Mouse (Mus musculus) embryonic facial prominence, embryonic 10.5 days (tissue): ENCODE measurements around the gene Cdkal1. TPM values are rescaled to one million over a fixed set of nuclear protein-coding genes. Genes with fewer than 3 reads are reported as not detected.

Experiments
- DNase-seq: peaks from one replicate; pipeline ENCODE4 v3.0.0-alpha.2; 2017; ENCODE audit warnings: low spot score
- H3K27ac ChIP-seq: fragments of 300-500 bp; sonication (generic); replicated peaks from 2 replicates; pipeline ENCODE4 v1.5.1; 2016; ENCODE audit warnings: mild to moderate bottlenecking
- H3K27me3 ChIP-seq: fragments of 300-500 bp; sonication (generic); replicated peaks from 2 replicates; pipeline ENCODE4 v1.6.1; 2016; ENCODE audit warnings: low read depth, mild to moderate bottlenecking; ENCODE audit not compliant: poor library complexity, severe bottlenecking
- H3K36me3 ChIP-seq: fragments of 300-500 bp; sonication (generic); replicated peaks from 2 replicates; pipeline ENCODE4 v1.6.1; 2016; ENCODE audit warnings: mild to moderate bottlenecking, moderate library complexity
- H3K4me1 ChIP-seq: fragments of 300-500 bp; sonication (generic); 2 replicates; pipeline ENCODE4 v1.6.1; 2016
- H3K4me3 ChIP-seq: fragments of 300-500 bp; sonication (generic); 2 replicates; pipeline ENCODE4 v1.5.1; 2016; ENCODE audit warnings: mild to moderate bottlenecking, moderate library complexity
- H3K9me3 ChIP-seq: fragments of 300-500 bp; sonication (generic); 2 replicates; pipeline ENCODE4 v1.6.1; 2016; ENCODE audit warnings: mild to moderate bottlenecking
- WGBS: fragments of 180-500 bp; shearing (Covaris S2); methylation state at CpG from one replicate; pipeline ENCODE4 v1.1.7; 2016; 5-methylcytosine and 5-hydroxymethylcytosine counted together
- polyA plus RNA-seq: library from polyadenylated mRNA; unstranded; fragments of >200 nt; fragmentation: Nextera tagmentation; extraction: Ambion mirVana; gene quantifications from 2 replicates; pipeline ENCODE4 v1.2.1, GENCODE M21; 2016

Gene Cdkal1
- polyA plus RNA-seq, 1 experiment from 2014 or later: 35.2 TPM

GRCm38 (mm10) chr13:29203426-29203825 lies 652.0 kb downstream of the Cdkal1 start:
- WGBS: 88% methylated on average over 5 of the region's 5 CpGs
- Histone ChIP-seq H3K36me3 (no peaks in the 10 kb centered on the region), H3K27ac (no peak overlapping the region), H3K4me1 (peaks cover 11% of the 10 kb centered on the region), H3K4me3 (no peak overlapping the region), H3K9me3 (no peaks in the 10 kb centered on the region; the same call in 1 of the 2 replicates), H3K27me3 (no peaks in the 10 kb centered on the region)
- no peak for DNase-seq

GRCm38 (mm10) chr13:29202562-29202961 lies 652.9 kb downstream of the Cdkal1 start:
- Histone ChIP-seq H3K36me3 (no peaks in the 10 kb centered on the region), H3K4me3 (no peak overlapping the region), H3K27me3 (no peaks in the 10 kb centered on the region), H3K9me3 (no peaks in the 10 kb centered on the region), H3K4me1 (peaks cover 11% of the 10 kb centered on the region), H3K27ac (no peak overlapping the region)
- DNase-seq: no peak
- WGBS: 82% methylated on average over 2 of the region's 2 CpGs

- H3K27ac ChIP-seq: peak overlapping the region; percentile 55; the same call in 1 of the 2 replicates
- no peaks in the 10 kb centered on the region for H3K9me3 ChIP-seq
- peaks cover 18% of the 10 kb centered on the region for H3K4me1 ChIP-seq
- no peak overlapping the region for H3K4me3 ChIP-seq
- DNase-seq: peak; percentile 33
- H3K36me3 ChIP-seq: no peaks in the 10 kb centered on the region
- H3K27me3 ChIP-seq: no peaks in the 10 kb centered on the region
- WGBS: 49% methylated on average over 6 of the region's 6 CpGs
Observed at GRCm38 (mm10) chr13:29199679-29200078, 655.8 kb downstream of the Cdkal1 start.

GRCm38 (mm10) chr13:29196798-29197498 lies 658.5 kb downstream of the Cdkal1 start:
- no peak for DNase-seq
- 0 out of 2 replicates have a peak overlapping the region, but pooled peaks have one; percentile 41 for H3K27ac ChIP-seq
- no peaks in the 10 kb centered on the region for H3K9me3 ChIP-seq
- H3K4me3 ChIP-seq: no peak overlapping the region
- 53% methylated on average over 9 of the region's 9 CpGs for WGBS
- peaks cover 18% of the 10 kb centered on the region for H3K4me1 ChIP-seq
- H3K36me3 ChIP-seq: no peaks in the 10 kb centered on the region
- no peaks in the 10 kb centered on the region for H3K27me3 ChIP-seq

GRCm38 (mm10) chr13:29195722-29196121 lies 659.8 kb downstream of the Cdkal1 start:
- Histone ChIP-seq H3K9me3 (no peaks in the 10 kb centered on the region), H3K36me3 (no peaks in the 10 kb centered on the region), H3K4me3 (no peak overlapping the region), H3K27ac (no peak overlapping the region), H3K4me1 (peaks cover 18% of the 10 kb centered on the region), H3K27me3 (no peaks in the 10 kb centered on the region)
- DNase-seq: no peak
- WGBS: 56% methylated on average over 4 of the region's 4 CpGs

GRCm38 (mm10) chr13:29194946-29195345 lies 660.5 kb downstream of the Cdkal1 start:
- DNase-seq: no peak
- Histone ChIP-seq H3K27ac (no peak overlapping the region), H3K4me1 (peaks cover 15% of the 10 kb centered on the region), H3K4me3 (no peak overlapping the region), H3K27me3 (no peaks in the 10 kb centered on the region), H3K36me3 (no peaks in the 10 kb centered on the region), H3K9me3 (no peaks in the 10 kb centered on the region)
- WGBS: 79% methylated on average over 4 of the region's 4 CpGs

- no peak for DNase-seq
- WGBS: 85% methylated on average over 3 of the region's 3 CpGs
Observed at GRCm38 (mm10) chr13:29192697-29193096, 662.8 kb downstream of the Cdkal1 start.

GRCm38 (mm10) chr13:29190548-29190947 lies 664.9 kb downstream of the Cdkal1 start:
- DNase-seq: no peak
- WGBS: 69% methylated on average over 7 of the region's 7 CpGs
- H3K4me3 ChIP-seq: no peak overlapping the region
- no peaks in the 10 kb centered on the region for H3K27me3 ChIP-seq
- H3K9me3 ChIP-seq: no peaks in the 10 kb centered on the region
- no peaks in the 10 kb centered on the region for H3K36me3 ChIP-seq
- no peak overlapping the region for H3K27ac ChIP-seq
- H3K4me1 ChIP-seq: 0 out of 2 replicates have a peak, but pooled peaks cover 2% of the 10 kb centered on the region

More at GRCm38 (mm10) chr13:29192697-29193096, 662.8 kb downstream of the Cdkal1 start:
- Histone ChIP-seq H3K4me3 (no peak overlapping the region), H3K4me1 (peaks cover 8% of the 10 kb centered on the region), H3K36me3 (no peaks in the 10 kb centered on the region), H3K27ac (no peak overlapping the region), H3K9me3 (no peaks in the 10 kb centered on the region), H3K27me3 (no peaks in the 10 kb centered on the region)

GRCm38 (mm10) chr13:29186748-29187147 lies 668.7 kb downstream of the Cdkal1 start:
- no peaks in the 10 kb centered on the region for H3K27me3 ChIP-seq
- H3K36me3 ChIP-seq: no peaks in the 10 kb centered on the region
- H3K4me3 ChIP-seq: no peak overlapping the region
- WGBS: 94% methylated on average over 5 of the region's 5 CpGs
- no peak for DNase-seq
- H3K9me3 ChIP-seq: no peaks in the 10 kb centered on the region
- H3K27ac ChIP-seq: no peak overlapping the region
- H3K4me1 ChIP-seq: peaks cover 12% of the 10 kb centered on the region; the same call in 1 of the 2 replicates

- Histone ChIP-seq H3K9me3 (no peaks in the 10 kb centered on the region), H3K27me3 (no peaks in the 10 kb centered on the region), H3K4me1 (peaks cover 12% of the 10 kb centered on the region; the same call in 1 of the 2 replicates), H3K27ac (no peak overlapping the region), H3K4me3 (no peak overlapping the region), H3K36me3 (no peaks in the 10 kb centered on the region)
- DNase-seq: no peak
- 50% methylated on average over 4 of the region's 4 CpGs for WGBS
Observed at GRCm38 (mm10) chr13:29185545-29185944, 669.9 kb downstream of the Cdkal1 start.

GRCm38 (mm10) chr13:29184545-29184944 lies 670.9 kb downstream of the Cdkal1 start:
- Histone ChIP-seq H3K9me3 (no peaks in the 10 kb centered on the region), H3K4me1 (peaks cover 12% of the 10 kb centered on the region; the same call in 1 of the 2 replicates), H3K36me3 (no peaks in the 10 kb centered on the region), H3K27ac (no peak overlapping the region), H3K27me3 (no peaks in the 10 kb centered on the region), H3K4me3 (no peak overlapping the region)
- no peak for DNase-seq
- WGBS: 47% methylated on average over 2 of the region's 2 CpGs

- Histone ChIP-seq H3K9me3 (no peaks in the 10 kb centered on the region), H3K27me3 (no peaks in the 10 kb centered on the region), H3K27ac (no peak overlapping the region), H3K36me3 (no peaks in the 10 kb centered on the region), H3K4me1 (peaks cover 12% of the 10 kb centered on the region), H3K4me3 (no peak overlapping the region)
- DNase-seq: no peak
- WGBS: 89% methylated on average over 4 of the region's 4 CpGs
Observed at GRCm38 (mm10) chr13:29179861-29180260, 675.6 kb downstream of the Cdkal1 start.

GRCm38 (mm10) chr13:29179260-29179659 lies 676.2 kb downstream of the Cdkal1 start:
- DNase-seq: no peak
- peaks cover 9% of the 10 kb centered on the region for H3K4me1 ChIP-seq
- no peak overlapping the region for H3K4me3 ChIP-seq
- H3K27ac ChIP-seq: no peak overlapping the region
- no peaks in the 10 kb centered on the region for H3K9me3 ChIP-seq
- no peaks in the 10 kb centered on the region for H3K27me3 ChIP-seq
- H3K36me3 ChIP-seq: no peaks in the 10 kb centered on the region
- 92% methylated on average over 4 of the region's 4 CpGs for WGBS
